Mouse (Mus musculus): ENCODE results near the gene Naaladl1.
A peak's percentile ranks its signal among the peaks of the same experiment; 100 is the strongest.

The Naaladl1 gene

GRCm38 (mm10) chr19:6105586-6105985 is at the start of gene Naaladl1:
Gene Naaladl1, plus strand, starts transcription at chr19:6105782.
- DNase-seq (ENCODE audit: inconsistent age in 2 of 2, low spot score in 1 of 2), result no peak

DNA sequence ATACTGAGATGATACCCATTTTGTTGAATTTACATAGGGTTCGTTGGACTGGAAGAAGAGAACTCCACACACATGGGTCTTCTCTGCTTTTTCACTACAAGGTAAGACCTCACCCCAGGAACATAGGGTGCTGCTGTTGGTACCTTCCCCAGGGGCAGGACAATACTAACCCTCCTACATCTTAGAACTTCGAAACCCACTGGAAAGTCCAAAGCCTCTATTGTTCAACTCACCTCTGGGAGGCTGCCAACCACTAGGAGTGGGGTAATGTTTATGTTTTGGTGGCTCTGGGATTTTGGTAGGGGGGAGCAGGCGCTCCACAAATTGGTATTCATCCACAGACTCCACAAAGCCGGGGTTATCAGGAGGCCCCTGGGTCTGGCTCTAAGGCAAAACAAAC is 48.9 kb upstream of the Naaladl1 start:
- DNase-seq (ENCODE audit: inconsistent age in 2 of 2, low spot score in 1 of 2), result no peak

GRCm38 (mm10) chr19:6057313-6058096 is 48.1 kb upstream of the Naaladl1 start, which contains the start of the genes Mrpl49 and Fau:
Gene Mrpl49, minus strand, starts transcription at chr19:6057785.
Gene Fau, plus strand, starts transcription at chr19:6057844.
- peak; percentile 99 to 100 for DNase-seq (ENCODE audit: inconsistent age in 2 of 2, low spot score in 1 of 2)

GRCm38 (mm10) chr19:6058513-6058912 is 47.1 kb upstream of the Naaladl1 start:
- DNase-seq (ENCODE audit: inconsistent age in 2 of 2, low spot score in 1 of 2), result peak in 1 of 2 experiments; percentile 62

DNA sequence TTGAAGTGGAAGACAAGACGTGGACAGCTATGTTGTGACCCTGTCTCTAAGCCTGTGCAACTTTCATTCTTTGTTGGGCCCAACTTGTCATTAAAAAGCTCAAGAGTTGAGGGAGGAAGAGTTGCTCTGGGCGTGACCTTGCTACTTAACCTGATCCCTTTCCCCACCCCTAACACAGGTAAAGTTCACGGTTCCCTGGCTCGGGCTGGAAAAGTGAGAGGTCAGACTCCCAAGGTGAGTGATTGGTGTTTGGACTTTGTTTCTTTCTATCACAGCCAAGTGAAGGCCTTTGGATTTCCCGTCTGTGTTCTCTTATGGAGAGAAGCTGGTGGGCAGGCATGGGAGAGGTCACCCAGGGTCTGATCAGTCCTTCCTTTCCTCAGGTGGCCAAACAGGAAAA is 46.6 kb upstream of the Naaladl1 start:
- no peak for DNase-seq (ENCODE audit: inconsistent age in 2 of 2, low spot score in 1 of 2)

- DNase-seq (ENCODE audit: inconsistent age in 2 of 2, low spot score in 1 of 2), result peak; percentile 96 to 98
These were observed 44.5 kb upstream of the Naaladl1 start, which contains the start of gene Znhit2 for GRCm38 (mm10) chr19:6061021-6061533. Gene Znhit2, plus strand, starts transcription at chr19:6061192.

DNA sequence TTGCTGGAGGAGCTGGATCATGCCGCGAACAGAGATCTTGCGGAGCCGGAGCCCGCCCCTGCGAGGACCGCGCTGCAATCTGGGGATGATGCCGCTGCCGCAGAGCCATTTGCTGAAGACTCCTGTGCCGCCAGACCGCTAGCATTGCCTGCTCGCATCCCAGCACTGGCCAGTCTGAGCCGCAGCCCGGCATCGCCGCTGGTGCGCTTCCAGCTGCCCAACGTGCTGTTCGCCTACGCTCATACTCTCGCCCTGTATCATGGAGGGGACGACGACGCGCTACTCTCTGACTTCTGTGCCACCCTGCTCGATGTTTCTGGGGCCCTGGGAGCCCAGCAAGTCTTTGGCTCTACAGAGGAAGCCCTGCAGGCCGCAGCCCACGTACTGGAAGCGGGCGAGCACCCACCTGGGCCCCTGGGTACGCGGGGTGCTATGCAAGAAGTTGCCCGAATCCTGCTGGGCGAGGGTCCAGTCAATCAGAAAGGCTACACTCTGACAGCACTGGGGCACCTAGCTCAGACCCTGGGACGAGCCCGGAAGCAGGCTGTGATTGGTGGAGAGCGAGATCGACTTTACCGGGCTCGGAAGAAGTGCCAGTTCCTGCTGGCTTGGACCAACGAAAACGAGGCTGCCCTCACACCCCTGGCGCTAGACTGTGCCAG is 43.8 kb upstream of the Naaladl1 start:
- peak in 1 of 2 experiments; percentile 80 for DNase-seq (ENCODE audit: inconsistent age in 2 of 2, low spot score in 1 of 2)

DNA sequence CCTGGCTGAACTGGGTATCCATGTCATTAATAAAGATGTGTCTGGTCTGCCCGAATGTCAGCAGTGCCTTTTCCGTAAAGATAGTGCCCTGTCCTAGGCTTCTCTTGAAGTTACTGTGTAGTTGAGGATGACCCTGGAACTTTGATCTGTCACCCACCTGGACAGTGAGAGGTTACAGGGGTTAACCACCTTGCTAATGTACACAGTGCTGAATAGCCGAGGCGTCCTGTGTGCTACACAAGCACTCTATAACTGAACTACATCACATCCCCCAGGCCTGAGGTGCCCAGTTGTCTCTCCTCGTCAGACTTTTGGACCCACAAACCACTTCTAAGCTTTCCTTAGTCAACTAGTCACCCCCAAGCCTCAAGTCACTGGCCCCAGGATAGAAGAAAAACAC is 43.2 kb upstream of the Naaladl1 start:
- DNase-seq (ENCODE audit: inconsistent age in 2 of 2, low spot score in 1 of 2), result no peak

- DNase-seq (ENCODE audit: inconsistent age in 2 of 2, low spot score in 1 of 2), result no peak
These were observed 42.5 kb upstream of the Naaladl1 start for GRCm38 (mm10) chr19:6063081-6063480.

DNA sequence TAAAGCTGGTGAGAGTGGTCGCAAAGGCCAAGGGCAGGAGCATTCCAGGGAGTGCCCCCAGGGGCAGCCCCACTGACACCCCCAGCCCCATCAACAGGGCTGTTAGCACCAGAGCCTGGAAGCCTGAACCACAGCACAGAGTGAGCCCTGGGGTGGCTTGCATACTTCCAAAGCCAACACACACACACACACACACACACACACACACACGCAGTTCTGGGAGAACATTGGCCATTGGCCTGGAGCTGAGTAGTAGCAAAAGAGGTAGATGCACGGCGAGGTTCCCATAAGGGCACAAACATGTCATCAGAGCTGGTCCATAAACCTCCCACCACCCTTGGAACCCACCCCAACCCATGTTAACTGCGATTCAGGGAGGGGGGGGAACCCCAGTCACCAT is 39.0 kb upstream of the Naaladl1 start:
- DNase-seq (ENCODE audit: inconsistent age in 2 of 2, low spot score in 1 of 2), result no peak

GRCm38 (mm10) chr19:6067011-6067723 is 38.4 kb upstream of the Naaladl1 start:
- DNase-seq (ENCODE audit: inconsistent age in 2 of 2, low spot score in 1 of 2), result peak; percentile 85 to 93

DNA sequence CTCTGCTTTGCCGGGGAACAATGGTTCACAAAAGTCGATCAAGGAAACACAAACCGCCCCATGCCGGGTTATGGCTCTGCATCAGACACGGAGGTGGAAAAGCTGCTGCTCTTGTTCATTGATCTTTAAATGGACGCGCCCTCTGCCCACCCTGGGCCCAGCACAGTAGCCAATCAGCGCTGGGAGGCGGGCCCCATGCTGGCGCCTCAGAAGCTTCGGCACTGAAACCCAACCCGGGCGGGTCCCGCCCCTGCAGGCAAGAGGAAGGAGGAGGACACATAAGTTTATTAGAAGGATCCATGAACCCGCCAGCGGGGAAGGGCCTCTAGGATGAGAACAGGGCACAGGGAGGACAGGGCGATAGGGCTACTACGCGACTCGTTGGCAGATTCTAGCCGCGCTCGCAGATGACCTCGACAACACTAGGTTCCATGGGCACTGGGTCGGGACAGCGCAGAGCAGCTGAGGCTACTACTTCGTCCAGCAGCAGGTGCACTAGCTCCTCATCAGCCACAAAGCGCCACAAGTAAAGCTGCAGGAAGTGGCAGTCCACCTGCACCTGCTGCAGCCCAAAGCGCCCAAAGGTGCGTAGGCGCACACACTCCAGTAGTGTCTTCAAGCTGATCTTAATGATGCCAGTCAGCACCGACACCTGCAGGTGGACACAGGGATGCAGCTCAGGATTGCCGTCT is 37.7 kb upstream of the Naaladl1 start, which contains the start of gene Tm7sf2:
Gene Tm7sf2, minus strand, starts transcription at position 650 of the 692 bp plus-strand sequence.
- DNase-seq (ENCODE audit: inconsistent age in 2 of 2, low spot score in 1 of 2), result peak; percentile 96 to 97

- DNase-seq (ENCODE audit: inconsistent age in 2 of 2, low spot score in 1 of 2), result no peak
These were observed 36.6 kb upstream of the Naaladl1 start for GRCm38 (mm10) chr19:6068951-6069350.

GRCm38 (mm10) chr19:6069851-6070250 is 35.7 kb upstream of the Naaladl1 start:
- DNase-seq (ENCODE audit: inconsistent age in 2 of 2, low spot score in 1 of 2), result no peak

DNA sequence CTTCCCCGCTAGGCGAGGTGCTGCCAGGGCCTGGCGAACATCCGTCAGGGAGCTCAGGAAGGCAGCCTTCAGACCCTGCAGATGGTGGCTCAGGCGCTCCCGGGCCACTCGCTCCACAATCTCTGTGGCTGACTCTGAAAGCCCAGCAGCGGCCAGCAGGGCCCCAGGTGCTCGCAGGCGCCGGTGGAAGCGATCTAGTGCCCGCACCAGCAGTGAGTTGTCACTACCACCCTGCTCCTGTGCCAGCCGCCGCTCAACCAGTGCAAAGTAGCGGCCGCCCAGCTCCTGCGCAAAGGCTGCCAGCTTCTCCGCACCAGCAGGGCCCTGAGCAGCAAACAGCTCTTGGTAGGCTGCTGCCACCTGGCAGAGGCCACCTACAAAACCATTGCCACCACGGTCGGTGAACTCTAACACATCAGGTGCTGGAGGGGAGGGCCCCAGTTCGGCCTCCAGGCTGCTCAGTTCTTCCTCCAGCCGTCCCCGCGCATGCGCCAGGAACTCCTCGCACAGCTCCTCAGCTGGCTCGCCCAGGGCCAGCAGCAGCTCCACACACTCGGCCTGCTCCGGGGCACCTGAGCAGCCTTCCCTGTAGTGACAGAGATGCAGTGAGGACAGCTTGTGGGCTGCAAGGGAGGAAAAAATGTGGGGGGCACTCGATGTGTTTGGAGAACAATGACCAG is 34.9 kb upstream of the Naaladl1 start:
- no peak for DNase-seq (ENCODE audit: inconsistent age in 2 of 2, low spot score in 1 of 2)

- DNase-seq (ENCODE audit: inconsistent age in 2 of 2, low spot score in 1 of 2), result no peak
These were observed 34.3 kb upstream of the Naaladl1 start for GRCm38 (mm10) chr19:6071261-6071660.

DNA sequence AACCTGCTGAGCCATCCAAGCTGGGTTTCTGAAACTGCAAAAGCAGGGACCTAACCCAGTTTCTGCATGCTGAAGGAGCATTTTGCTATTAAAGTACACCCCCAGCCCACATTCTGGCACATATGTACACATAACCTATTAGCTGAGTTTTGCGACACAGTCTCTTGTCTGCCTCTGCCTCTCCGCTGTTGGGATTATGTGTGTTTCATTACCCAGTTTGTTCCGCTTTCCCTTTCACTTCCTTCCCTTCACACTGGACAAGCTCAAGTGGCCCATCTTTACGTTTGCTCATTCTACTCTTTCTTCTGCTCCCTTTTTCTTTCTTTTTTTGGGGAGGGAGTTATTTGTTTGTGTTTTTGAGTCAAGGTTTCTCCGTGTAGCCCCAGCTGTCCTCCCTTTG is 31.7 kb upstream of the Naaladl1 start:
- DNase-seq (ENCODE audit: inconsistent age in 2 of 2, low spot score in 1 of 2), result no peak

DNA sequence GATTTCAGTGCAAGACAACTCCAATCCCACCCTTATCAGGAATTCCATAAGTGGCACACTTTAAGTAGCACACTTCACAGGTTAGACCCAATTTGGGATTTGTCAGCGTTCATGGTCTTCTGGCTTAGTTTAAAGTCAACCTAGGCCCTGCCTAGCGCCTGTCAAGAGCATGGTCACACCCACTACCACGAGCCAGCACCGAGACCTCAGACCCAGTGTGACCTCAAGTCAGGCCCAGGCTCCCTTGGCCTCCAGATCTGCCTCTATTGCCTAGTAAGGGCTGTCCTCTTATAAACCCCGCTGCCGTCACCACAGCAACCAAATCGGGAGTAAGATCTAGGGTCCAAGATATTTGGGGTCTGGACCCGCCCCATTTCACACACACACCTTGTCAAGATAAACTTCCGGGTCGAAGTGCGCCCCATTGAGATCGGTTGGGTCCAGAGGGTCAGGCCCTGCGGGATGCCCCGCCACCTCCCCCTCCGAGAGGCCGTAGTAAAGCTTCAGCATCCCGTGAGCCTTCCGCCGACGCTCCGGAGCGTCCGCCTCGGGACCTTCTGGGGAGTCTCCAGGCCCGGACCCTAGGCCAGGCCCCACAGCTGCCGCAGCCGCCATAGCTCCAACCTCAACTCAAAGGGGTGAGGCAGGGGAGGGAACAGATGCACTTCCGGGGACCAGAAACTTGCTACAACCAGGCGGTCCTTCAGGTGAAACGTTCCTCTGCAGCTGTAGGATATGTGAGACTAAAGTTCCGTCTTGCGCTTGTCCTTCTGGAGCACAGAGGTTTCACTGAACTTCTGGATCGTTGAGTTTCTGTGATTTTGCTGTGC is 28.8 kb upstream of the Naaladl1 start, which contains the start of gene Vps51:
Gene Vps51, minus strand, starts transcription at position 668 of the 830 bp plus-strand sequence.
- peak; percentile 87 to 96 for DNase-seq (ENCODE audit: inconsistent age in 2 of 2, low spot score in 1 of 2)

DNA sequence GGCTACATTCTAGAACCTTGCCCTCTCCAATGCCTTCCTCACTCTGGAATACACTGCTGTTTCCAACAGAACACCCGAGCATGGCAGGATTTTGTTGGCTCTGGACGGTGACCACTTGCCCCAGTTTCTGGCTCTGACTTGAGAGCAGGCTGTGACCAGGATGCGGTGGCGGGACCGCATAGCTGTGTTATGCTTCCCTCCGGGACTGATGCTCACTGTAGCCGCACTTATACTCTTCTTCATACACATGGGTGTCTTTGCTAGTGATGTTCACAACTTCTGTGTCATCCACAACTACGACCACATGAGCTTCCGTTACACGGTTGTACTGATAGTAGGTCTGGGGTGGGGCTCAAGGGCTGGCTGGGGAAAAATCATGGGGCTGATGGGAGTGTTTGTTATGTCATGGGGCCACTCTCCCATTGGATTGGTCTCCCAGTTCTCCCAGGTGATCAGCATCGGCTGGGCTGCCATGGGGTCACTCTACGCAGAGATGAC is 25.6 kb upstream of the Naaladl1 start, which contains the start of gene Tmem262:
Gene Tmem262, plus strand, starts transcription at position 51 of the 498 bp plus-strand sequence.
- no peak for DNase-seq (ENCODE audit: inconsistent age in 2 of 2, low spot score in 1 of 2)

All from adrenal gland, adult (tissue).